In the genomic region with DNA sequence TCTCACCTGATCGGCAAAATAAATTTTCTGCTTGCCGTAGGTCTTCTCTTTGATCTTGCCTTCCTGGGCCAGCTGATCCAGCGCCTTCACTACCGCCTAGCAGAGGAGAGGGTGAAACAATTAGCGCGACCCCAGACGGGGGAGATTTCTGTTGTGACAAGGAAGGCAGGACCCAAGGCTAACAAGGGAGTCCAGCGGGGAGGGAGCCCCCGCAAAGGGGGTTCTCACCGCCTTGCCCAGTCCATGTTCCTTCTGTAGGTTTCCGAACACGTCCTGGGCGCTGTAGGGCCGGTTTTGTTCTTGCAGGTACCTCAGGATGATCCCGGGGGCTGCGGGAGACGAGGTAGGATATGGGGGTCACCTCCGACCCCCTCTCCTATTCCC, we compare ENCODE assay signal across 8 mouse cellular contexts. TPM values are rescaled to one million over a fixed set of nuclear protein-coding genes. Genes with fewer than 3 reads are reported as not detected.
DNase-seq lines count a peak whose midpoint lies in the region; ATAC-seq and TF ChIP-seq lines count a peak whose summit lies in the region.

No protein-coding gene starts in this region.

- peak overlapping the region; percentile 30 for H3ac ChIP-seq in myocyte (ENCODE audit: control insufficient read depth, insufficient read length)

- no peaks in the 10 kb centered on the region for H3K79me2 ChIP-seq in myocyte (ENCODE audit: control insufficient read depth, insufficient read depth)

- ATAC-seq in kidney, embryonic 16.5 days (ENCODE audit: low FRiP score, low TSS enrichment): no peak; the same call in none of the 2 replicates
- ATAC-seq in intestine, embryonic 14.5 days (replicated peaks; ENCODE audit: low FRiP score, low TSS enrichment, low read depth): peak; percentile 21; the same call in 1 of the 2 replicates

- H3K27me3 ChIP-seq in kidney, embryonic 16.5 days (ENCODE audit: insufficient read depth, low read length): no peaks in the 10 kb centered on the region
- no peaks in the 10 kb centered on the region for H3K27me3 ChIP-seq in intestine, embryonic 14.5 days (replicated peaks; ENCODE audit: control insufficient read depth, insufficient read depth, low read length)
- no peaks in the 10 kb centered on the region for H3K27me3 ChIP-seq in myocyte (ENCODE audit: control insufficient read depth, insufficient read depth, insufficient read length)

- H3K4me1 ChIP-seq in kidney, embryonic 16.5 days (ENCODE audit: insufficient read depth, low read length): peaks cover 13% of the 10 kb centered on the region
- H3K4me1 ChIP-seq in cortical plate, adult 2 months (ENCODE audit: control insufficient read depth, insufficient read depth, low read length): no peaks in the 10 kb centered on the region
- H3K4me1 ChIP-seq in intestine, embryonic 14.5 days (replicated peaks; ENCODE audit: control insufficient read depth, insufficient read depth, low read length): peaks cover 7% of the 10 kb centered on the region

- H3K27ac ChIP-seq in kidney, embryonic 16.5 days (ENCODE audit: low read length): 0 out of 2 replicates have a peak overlapping the region, but pooled peaks have one; percentile 43
- no peak overlapping the region for H3K27ac ChIP-seq in cortical plate, adult 2 months (ENCODE audit: insufficient read depth, low read length)
- H3K27ac ChIP-seq in intestine, embryonic 14.5 days (ENCODE audit: low read depth): no peak overlapping the region

- TF ChIP-seq POLR2A in cortical plate, adult 2 months (IDR thresholded peaks at IDR 0.05; ENCODE audit: extremely low read depth, insufficient read depth, low read length): no peak
- no peak for TF ChIP-seq POLR2A in myocyte (IDR thresholded peaks at IDR 0.05; ENCODE audit: insufficient read length, low read depth)

- DNase-seq in kidney, postnatal 14 days: no peak
- no peak for DNase-seq in intestine, embryonic 14.5 days (ENCODE audit: low spot score)
- no peak for DNase-seq in spleen, postnatal 4 days (ENCODE audit: low spot score in 2 of 2)
- no peak for DNase-seq in Muller cell, postnatal 12 days (ENCODE audit: inconsistent ontology term)
- no peak for DNase-seq in adrenal gland, adult 18-20 months (ENCODE audit: low spot score in 2 of 2)

- WGBS in kidney, embryonic 16.5 days: under 1% methylated on average over 18 of the region's 18 CpGs
- WGBS in intestine, embryonic 14.5 days: under 1% methylated on average over 18 of the region's 18 CpGs

- H3K4me2 ChIP-seq in kidney, embryonic 16.5 days (replicated peaks; ENCODE audit: low read depth, low read length): peak overlapping the region; percentile 92
- peak overlapping the region; percentile 95 for H3K4me2 ChIP-seq in intestine, embryonic 14.5 days (ENCODE audit: low read length)
- peak overlapping the region; percentile 80 for H3K4me2 ChIP-seq in myocyte (ENCODE audit: low read depth)

- H3K36me3 ChIP-seq in kidney, embryonic 16.5 days (ENCODE audit: insufficient read depth, low read length): peaks cover 64% of the 10 kb centered on the region
- H3K36me3 ChIP-seq in intestine, embryonic 14.5 days (ENCODE audit: control insufficient read depth, insufficient read depth, low read length): peaks cover 73% of the 10 kb centered on the region
- H3K36me3 ChIP-seq in myocyte (ENCODE audit: control insufficient read depth, insufficient read depth): peaks cover 44% of the 10 kb centered on the region

- H3K9ac ChIP-seq in kidney, embryonic 16.5 days (replicated peaks; ENCODE audit: low read length): peak overlapping the region; percentile 80
- peak overlapping the region; percentile 72 for H3K9ac ChIP-seq in intestine, embryonic 14.5 days (ENCODE audit: low read length)

- H3K9me3 ChIP-seq in kidney, embryonic 16.5 days (ENCODE audit: low read length): no peaks in the 10 kb centered on the region
- no peaks in the 10 kb centered on the region for H3K9me3 ChIP-seq in intestine, embryonic 14.5 days (ENCODE audit: control insufficient read depth, low read length)

- no peak for TF ChIP-seq CTCF in cortical plate, adult 2 months (IDR thresholded peaks at IDR 0.05; ENCODE audit: extremely low read depth, insufficient read depth, low read length)

- peak overlapping the region; percentile 80 for H3K4me3 ChIP-seq in kidney, embryonic 16.5 days (ENCODE audit: low read length)
- peak overlapping the region; percentile 53 for H3K4me3 ChIP-seq in cortical plate, adult 2 months (ENCODE audit: insufficient read depth, low read length)
- peak overlapping the region; percentile 98 for H3K4me3 ChIP-seq in intestine, embryonic 14.5 days (ENCODE audit: low read depth, low read length)
- H3K4me3 ChIP-seq in myocyte: peak overlapping the region; percentile 73

TF ChIP-seq in myocyte, 11 proteins besides CTCF, POLR2A, EP300 and RAD21:
- TF ChIP-seq POLR2AphosphoS2 (IDR thresholded peaks at IDR 0.05; ENCODE audit: insufficient read length, low read depth): no peak
TF ChIP-seq in myocyte: peak in this region for 0.

RNA-seq across cellular contexts. Expression of gene Psmc3ip, which starts 0.3 kb away (rescaled TPM):
- 40.0 and 40.1 TPM in 2 replicates for polyA plus RNA-seq in kidney, embryonic 16.5 days (2015; fragmentation: Nextera tagmentation; extraction: Ambion mirVana)
- 3.5 and 3.8 TPM in 2 replicates for polyA plus RNA-seq in cortical plate, adult 2 months (2012; rRNA removed)
- 29.1 and 38.1 TPM in 2 replicates for polyA plus RNA-seq in intestine, embryonic 14.5 days (2014; fragmentation: Nextera tagmentation; extraction: Ambion mirVana)
- polyA plus RNA-seq in myocyte (2012; fragmentation: generic; extraction: Trizol): 7.1 TPM
- 1 to 10 TPM; 2.8 to 3.8 TPM for total RNA-seq in adrenal gland, adult 18-20 months (2021)

RNA-seq across cellular contexts. Expression of gene Mlx, which starts 7.8 kb away (rescaled TPM):
- polyA plus RNA-seq in kidney, embryonic 16.5 days (2015; fragmentation: Nextera tagmentation; extraction: Ambion mirVana): 51.9 and 58.9 TPM in 2 replicates
- 46.9 and 53.1 TPM in 2 replicates for polyA plus RNA-seq in cortical plate, adult 2 months (2012; rRNA removed)
- 43.6 and 48.0 TPM in 2 replicates for polyA plus RNA-seq in intestine, embryonic 14.5 days (2014; fragmentation: Nextera tagmentation; extraction: Ambion mirVana)
- polyA plus RNA-seq in myocyte (2012; fragmentation: generic; extraction: Trizol): 29.3 TPM
- total RNA-seq in adrenal gland, adult 18-20 months (2021): 10 to 100 TPM; 46.5 to 61.8 TPM

RNA-seq across cellular contexts. Expression of gene Coasy, which starts 12.6 kb away (rescaled TPM):
- 54.3 and 57.9 TPM in 2 replicates for polyA plus RNA-seq in kidney, embryonic 16.5 days (2015; fragmentation: Nextera tagmentation; extraction: Ambion mirVana)
- polyA plus RNA-seq in cortical plate, adult 2 months (2012; rRNA removed): 34.4 and 35.4 TPM in 2 replicates
- 39.7 and 45.5 TPM in 2 replicates for polyA plus RNA-seq in intestine, embryonic 14.5 days (2014; fragmentation: Nextera tagmentation; extraction: Ambion mirVana)
- polyA plus RNA-seq in myocyte (2012; fragmentation: generic; extraction: Trizol): 39.7 TPM
- 10 to 100 TPM; 84.4 to 94.1 TPM for total RNA-seq in adrenal gland, adult 18-20 months (2021)

RNA-seq across cellular contexts. Expression of gene Hsd17b1, which starts 16.7 kb away (rescaled TPM):
- polyA plus RNA-seq in kidney, embryonic 16.5 days (2015; fragmentation: Nextera tagmentation; extraction: Ambion mirVana): 0.77 TPM in 1 of 2 replicates, not detected in the other
- 0.21 and 0.42 TPM in 2 replicates for polyA plus RNA-seq in cortical plate, adult 2 months (2012; rRNA removed)
- polyA plus RNA-seq in intestine, embryonic 14.5 days (2014; fragmentation: Nextera tagmentation; extraction: Ambion mirVana): not detected in 2 replicates
- 0.49 TPM for polyA plus RNA-seq in myocyte (2012; fragmentation: generic; extraction: Trizol)
- total RNA-seq in adrenal gland, adult 18-20 months (2021): 1 to 10 TPM; 1.2 to 2.0 TPM

RNA-seq across cellular contexts. Expression of gene Retreg3, which starts 24.8 kb away (rescaled TPM):
- polyA plus RNA-seq in kidney, embryonic 16.5 days (2015; fragmentation: Nextera tagmentation; extraction: Ambion mirVana): 21.9 and 23.2 TPM in 2 replicates
- 63.2 and 65.7 TPM in 2 replicates for polyA plus RNA-seq in cortical plate, adult 2 months (2012; rRNA removed)
- polyA plus RNA-seq in intestine, embryonic 14.5 days (2014; fragmentation: Nextera tagmentation; extraction: Ambion mirVana): 7.2 and 8.0 TPM in 2 replicates
- 41.2 TPM for polyA plus RNA-seq in myocyte (2012; fragmentation: generic; extraction: Trizol)
- total RNA-seq in adrenal gland, adult 18-20 months (2021): 10 to 100 TPM; 50.3 to 57.4 TPM
